Mouse (Mus musculus) cerebellum, adult 11 months (tissue): ENCODE measurements around the gene Cplx1.
"Not testable (repeated sequence)": the region's sequence is repeated elsewhere in the genome, so short reads cannot be mapped to it uniquely, and the experiment has no call there.

Source experiments
- DNase-seq: peaks from one replicate; pipeline ENCODE4 v3.0.0; 2022

Gene Cplx1

DNA sequence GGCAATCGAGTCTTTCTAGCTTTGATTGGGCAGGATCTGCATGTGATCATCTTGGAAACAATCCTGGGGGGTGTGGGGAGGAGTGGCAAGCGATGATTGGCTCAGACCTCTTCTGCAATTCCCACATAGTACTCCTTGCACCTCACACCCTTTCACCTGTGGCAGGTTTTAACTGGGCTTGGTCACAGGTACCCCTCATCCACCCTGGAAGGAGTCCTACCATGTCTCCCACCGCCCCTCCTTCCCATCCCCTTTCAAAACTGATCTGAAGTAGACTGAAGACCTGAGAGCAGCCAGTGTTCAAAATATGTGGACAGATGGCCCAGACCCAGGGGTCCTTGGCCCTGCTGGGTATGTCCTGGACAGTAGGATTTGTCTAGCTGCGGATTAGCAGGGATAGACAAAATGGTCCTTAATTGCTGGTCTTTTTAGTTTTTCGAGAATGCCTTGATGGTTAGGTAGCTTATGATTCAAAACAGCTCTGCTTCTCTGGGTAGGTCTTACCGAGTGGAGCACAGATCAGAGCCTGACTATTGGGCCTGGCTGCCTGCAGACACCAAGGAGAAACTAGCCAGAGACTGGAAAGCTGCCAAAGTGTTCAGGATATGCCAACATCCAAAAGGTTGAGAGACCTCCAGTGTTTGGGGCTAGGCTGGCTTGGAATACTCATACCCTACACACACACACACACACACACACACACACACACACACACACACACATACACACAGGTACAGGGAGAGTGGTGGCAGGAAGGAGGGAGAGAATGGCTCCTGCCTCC lies 34.1 kb downstream of the Cplx1 start:
- DNase-seq, result peak; percentile 70

- no peak for DNase-seq
These were observed 47.5 kb downstream of the Cplx1 start for GRCm38 (mm10) chr5:108502286-108502685.

DNA sequence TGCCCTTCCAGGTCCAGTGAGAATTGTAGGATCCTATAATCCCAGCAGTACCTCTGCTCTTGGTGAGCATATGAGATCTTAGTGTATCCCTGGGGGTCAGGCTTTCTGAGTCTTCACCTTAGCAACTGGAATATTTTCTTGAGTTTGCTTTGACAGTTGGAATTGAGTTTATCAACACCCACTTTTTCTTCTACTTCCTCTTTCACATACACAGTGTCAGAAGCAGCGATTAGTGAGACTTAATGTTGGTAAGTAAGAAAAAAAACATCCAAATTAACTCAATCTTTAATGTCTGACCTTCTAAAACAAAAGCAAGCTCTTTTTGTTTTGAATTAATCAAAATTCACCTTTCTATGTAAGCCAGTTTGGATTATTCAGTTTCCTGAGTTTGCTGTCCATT lies 48.3 kb downstream of the Cplx1 start:
- DNase-seq, result no peak

DNA sequence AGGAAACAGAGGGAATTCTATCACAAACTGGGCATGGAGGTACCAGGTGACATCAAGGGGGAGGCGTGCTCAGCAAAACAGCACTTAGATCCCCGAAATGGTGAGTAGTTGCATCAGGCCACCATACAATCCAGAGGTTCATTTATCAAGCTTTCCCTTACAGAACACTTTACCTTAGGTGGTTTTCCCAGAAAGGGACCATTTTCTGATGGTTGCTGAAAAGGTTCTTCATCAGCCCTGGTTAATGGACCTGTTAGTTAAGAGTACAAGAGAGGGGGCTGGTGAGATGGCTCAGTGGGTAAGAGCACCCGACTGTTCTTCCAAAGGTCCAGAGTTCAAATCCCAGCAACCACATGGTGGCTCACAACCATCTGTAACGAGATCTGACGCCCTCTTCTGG lies 63.7 kb downstream of the Cplx1 start:
- DNase-seq, result not testable (repeated sequence)

GRCm38 (mm10) chr5:108485239-108485638 lies 64.6 kb downstream of the Cplx1 start:
- DNase-seq, result peak; percentile 41

DNA sequence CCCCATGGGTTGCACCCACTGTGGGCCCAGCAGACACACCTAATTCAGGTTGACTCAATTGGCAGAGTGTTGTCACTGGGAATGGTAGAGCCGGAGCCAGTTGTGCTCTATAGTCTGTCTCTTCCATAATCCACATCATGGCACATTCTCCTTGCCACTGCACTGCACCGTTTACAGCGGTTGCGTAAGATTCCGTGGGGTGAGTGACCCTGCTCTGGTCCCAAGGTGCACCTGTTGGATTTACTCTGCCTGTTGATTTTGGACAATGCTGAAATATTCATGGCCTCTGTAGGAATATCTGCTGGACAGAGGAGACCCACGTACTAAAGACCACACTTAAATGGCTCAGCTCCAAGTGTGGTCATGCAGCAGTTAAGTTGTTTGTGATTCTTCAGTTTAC lies 66.8 kb downstream of the Cplx1 start:
- no peak for DNase-seq

GRCm38 (mm10) chr5:108475977-108476376 lies 73.8 kb downstream of the Cplx1 start:
- DNase-seq, result no peak

DNA sequence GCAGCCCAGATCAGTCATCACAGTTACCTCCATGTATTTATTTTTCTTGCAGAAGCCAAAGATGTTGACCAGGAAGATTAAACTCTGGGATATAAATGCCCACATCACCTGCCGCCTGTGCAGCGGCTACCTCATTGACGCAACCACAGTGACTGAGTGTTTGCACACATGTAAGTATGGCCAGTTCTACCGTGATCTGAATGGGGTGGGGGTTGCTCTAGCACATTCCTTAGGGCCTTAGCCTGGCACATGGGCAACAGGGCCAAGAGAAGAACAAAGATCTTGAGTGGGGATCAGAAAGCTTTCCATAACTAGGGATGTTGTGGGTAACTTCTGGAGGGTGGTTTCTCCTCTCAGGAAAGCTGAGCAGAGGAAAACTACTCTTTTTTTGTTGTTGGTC lies 76.1 kb downstream of the Cplx1 start:
- no peak for DNase-seq

GRCm38 (mm10) chr5:108469617-108470016 lies 80.2 kb downstream of the Cplx1 start:
- DNase-seq, result no peak
